Comparison of ENCODE assay signal across 9 mouse cellular contexts in the genomic region with DNA sequence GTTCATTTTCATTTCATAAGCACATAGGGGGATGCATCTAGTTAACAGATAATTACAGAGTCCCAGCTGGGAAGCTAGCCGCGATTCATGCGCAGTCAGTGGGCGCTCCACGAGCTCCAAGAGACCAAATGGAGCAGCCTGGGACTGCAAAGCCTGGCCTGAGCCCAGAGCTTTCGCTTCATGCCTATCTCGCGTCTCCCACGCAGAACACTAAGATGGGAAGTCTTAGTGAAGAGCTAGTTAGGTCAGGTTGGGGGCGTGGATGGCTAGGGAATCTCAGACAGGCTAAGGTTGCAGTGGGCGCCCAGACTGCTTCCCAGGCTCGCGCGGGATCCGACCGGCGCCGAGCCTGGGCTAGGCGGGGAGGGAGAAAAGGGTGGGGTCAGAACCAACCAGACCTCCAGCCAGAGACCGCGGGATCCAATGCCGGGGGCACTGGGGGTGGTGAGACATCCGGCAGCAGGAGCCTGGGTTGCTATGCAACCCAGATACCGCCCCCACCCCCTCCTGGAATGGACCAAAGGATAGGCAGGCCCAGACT. TPM values are rescaled to one million over a fixed set of nuclear protein-coding genes. Genes with fewer than 3 reads are reported as not detected.
DNase-seq lines count a peak whose midpoint lies in the region; ATAC-seq lines count a peak whose summit lies in the region.
"Had no signal": no experiment of that assay in that cellular context is flagged by ENCODE, and none has a peak within 500 bp of the region (broad histone marks: within the 10 kb centered on the region; RNA-seq: fewer than 3 reads in every experiment).

No protein-coding gene starts in this region.

- peak overlapping the region; percentile 56; the same call in 1 of the 2 replicates for H3K9ac ChIP-seq in forebrain, embryonic 14.5 days (ENCODE audit: low read length)

- no peaks in the 10 kb centered on the region for H3K9me3 ChIP-seq in forebrain, embryonic 14.5 days (replicated peaks; ENCODE audit: control insufficient read depth, low read length)

- H3K27ac ChIP-seq in forebrain, embryonic 14.5 days (ENCODE audit: low read depth, low read length) = peak overlapping the region; percentile 65

- H3K4me2 ChIP-seq in forebrain, embryonic 14.5 days (ENCODE audit: low read length) = peak overlapping the region; percentile 90

- H3K27me3 ChIP-seq in forebrain, embryonic 14.5 days (replicated peaks; ENCODE audit: control insufficient read depth, insufficient read depth, low read length) = no peaks in the 10 kb centered on the region

- H3K36me3 ChIP-seq in forebrain, embryonic 14.5 days (ENCODE audit: control insufficient read depth, insufficient read depth, low read length) = peaks cover 6% of the 10 kb centered on the region; the same call in 1 of the 2 replicates

- WGBS in forebrain, embryonic 14.5 days = under 1% methylated on average over 24 of the region's 24 CpGs

- H3K4me1 ChIP-seq in forebrain, embryonic 14.5 days (ENCODE audit: control insufficient read depth, insufficient read depth, low read length) = peaks cover 26% of the 10 kb centered on the region

- peak; percentile 7 for ATAC-seq in CD4-positive, CD25-positive, alpha-beta regulatory T cell, adult 4 months
- peak; percentile 60 for ATAC-seq in forebrain, embryonic 14.5 days
- ATAC-seq in megakaryocyte progenitor cell, adult 5-6 weeks (replicated peaks; ENCODE audit: poor library complexity) = no peak

- intact Hi-C loops in heart, postnatal 36 days (cut with DNase I) = loop anchor here (2.0 to 5.0 kb wide), 4 partner anchors 121 to 230 kb away; no protein-coding TSS in a partner anchor

- H3K4me3 ChIP-seq in forebrain, embryonic 14.5 days (ENCODE audit: low read depth, low read length) = peak overlapping the region; percentile 65
- H3K4me3 ChIP-seq: erythroblast, embryonic 14.5 days had no signal

- DNase-seq in adrenal gland, adult 18-20 months (ENCODE audit: low spot score in 2 of 2) = peak; percentile 21 to 39
- peak; percentile 80 for DNase-seq in forebrain, embryonic 14.5 days (ENCODE audit: low spot score)
- DNase-seq in heart, postnatal 36 days = peak; percentile 51 to 65
- peak; percentile 70 to 78 for DNase-seq in layer of hippocampus, postnatal 36 days
- peak; percentile 48 for DNase-seq in lung, postnatal 14 days
- peak; percentile 86 to 90 for DNase-seq in right cerebral cortex, postnatal 10 days (ENCODE audit: low spot score in 2 of 2)

RNA-seq across cellular contexts. Expression of a gene that starts 0.9 kb away (rescaled TPM):
- polyA plus RNA-seq in CD4-positive, CD25-positive, alpha-beta regulatory T cell, adult 4 months (2017; shearing (Covaris generic)) = 10 to 100 TPM in 1 of 2 experiments, 1 to 10 TPM in 1; 5.6 to 29.9 TPM
- total RNA-seq in adrenal gland, adult 18-20 months (2021) = 10 to 100 TPM; 13.9 to 28.3 TPM
- polyA plus RNA-seq in forebrain, embryonic 14.5 days (2014; fragmentation: Nextera tagmentation; extraction: Ambion mirVana) = 13.5 and 13.8 TPM in 2 replicates
- 10 to 100 TPM in 1 of 2 experiments, 1 to 10 TPM in 1; 7.0 to 12.2 TPM for total RNA-seq in heart, postnatal 36 days (2021)
- total RNA-seq in layer of hippocampus, postnatal 36 days (2021) = 1 to 10 TPM; 5.9 to 6.1 TPM
- total RNA-seq in megakaryocyte progenitor cell, adult 5-6 weeks (2015) = 268 and 279 TPM in 2 replicates
- 187 and 192 TPM in 2 replicates for total RNA-seq in megakaryocyte progenitor cell, adult 5-6 weeks (2017)
- polyA plus RNA-seq: erythroblast, embryonic 14.5 days had no signal

Comparison
In these comparisons a context has a peak if more than half of its experiments do, and no peak if none do; other contexts are left out.
1. DNase-seq: peak in every context shown above with its lines; median percentile 88 in right cerebral cortex, postnatal 10 days; 80 in forebrain, embryonic 14.5 days; 74 in layer of hippocampus, postnatal 36 days; 58 in heart, postnatal 36 days; 48 in lung, postnatal 14 days; 30 in adrenal gland, adult 18-20 months.
2. RNA of a gene that starts 0.9 kb away (total RNA-seq): 187 to 279 TPM in megakaryocyte progenitor cell, adult 5-6 weeks; 13.9 to 28.3 TPM in adrenal gland, adult 18-20 months, 7.0 to 12.2 TPM in heart, postnatal 36 days and 5.9 to 6.1 TPM in layer of hippocampus, postnatal 36 days; every median in the first group is over 4 times any median in the second.